Mouse (Mus musculus): ENCODE data around the gene Chac1. TPM values are rescaled to one million over a fixed set of nuclear protein-coding genes. Genes with fewer than 3 reads are reported as not detected.

The Chac1 gene
- total and polyA plus RNA-seq, 3 experiments, result not detected

DNA sequence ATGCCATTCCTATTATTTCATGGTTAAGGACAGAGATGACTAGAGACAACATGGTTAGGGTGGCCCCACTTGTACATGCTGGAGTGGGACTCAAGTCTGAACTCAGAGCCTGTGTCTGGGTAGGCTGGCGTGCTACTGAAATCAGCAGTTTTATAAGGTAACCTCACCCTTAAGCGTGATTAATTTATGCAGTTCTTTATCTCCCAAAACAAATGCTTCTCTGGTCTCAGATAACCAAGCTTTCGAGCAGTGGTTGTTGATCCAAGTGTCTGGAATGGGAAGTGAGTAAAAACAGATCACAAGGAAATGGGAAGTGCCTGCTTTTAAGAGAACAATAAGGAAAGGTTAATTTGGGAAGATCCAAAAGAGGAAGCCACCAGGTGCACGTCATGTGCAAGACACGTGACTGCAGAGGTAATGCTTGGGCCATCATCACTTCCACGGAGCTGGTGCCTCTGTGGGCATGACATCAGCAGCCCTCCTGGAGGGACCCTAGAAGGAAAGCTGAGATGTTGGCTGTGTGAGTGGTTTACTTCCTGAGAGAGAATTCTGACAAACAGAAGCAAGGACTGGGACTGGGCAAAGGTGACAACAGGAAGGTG lies 6.4 kb upstream of the Chac1 start:
- Histone ChIP-seq H3K36me3 (replicated peaks) (no peaks in the 10 kb centered on the region), H3K9me3 (replicated peaks) (peaks cover 6% of the 10 kb centered on the region), H3K4me3 (ENCODE audit: low read depth, low read length) (no peak overlapping the region), H3K27me3 (ENCODE audit: insufficient read depth, low read length) (peaks cover 25% of the 10 kb centered on the region), H3K4me1 (ENCODE audit: insufficient read depth, low read depth, low read length) (peaks cover 12% of the 10 kb centered on the region)
- DNase-seq (ENCODE audit: low spot score), result no peak
- TF ChIP-seq GATA2 (IDR thresholded peaks at IDR 0.05; ENCODE audit: borderline replicate concordance, low read depth, low read length) (no peak), GATA1 (IDR thresholded peaks at IDR 0.05; ENCODE audit: borderline replicate concordance, low read length) (no peak), CTCF (IDR thresholded peaks at IDR 0.05; ENCODE audit: low read depth, low read length) (no peak), POLR2AphosphoS5 (IDR thresholded peaks at IDR 0.05; ENCODE audit: insufficient replicate concordance, low read depth, low read length) (no peak), TAL1 (conservative IDR thresholded peaks at IDR 0.05; ENCODE audit: low read depth, low read length) (no peak)
- ATAC-seq (ENCODE audit: extremely low read depth, insufficient number of reproducible peaks, low FRiP score, poor library complexity, severe bottlenecking), result no peak

GRCm38 (mm10) chr2:119353707-119354106 lies 2.7 kb downstream of the Chac1 start:
- no peak for DNase-seq (ENCODE audit: low spot score)
- ATAC-seq (ENCODE audit: extremely low read depth, insufficient number of reproducible peaks, low FRiP score, poor library complexity, severe bottlenecking), result no peak
- no peaks in the 10 kb centered on the region; the same call in 1 of the 2 replicates for H3K9me3 ChIP-seq (replicated peaks)
- H3K36me3 ChIP-seq (replicated peaks), result no peaks in the 10 kb centered on the region
- peaks cover 8% of the 10 kb centered on the region for H3K4me1 ChIP-seq (ENCODE audit: insufficient read depth, low read depth, low read length)
- H3K27me3 ChIP-seq (ENCODE audit: insufficient read depth, low read length), result peaks cover 48% of the 10 kb centered on the region
- no peak for TF ChIP-seq TAL1 (conservative IDR thresholded peaks at IDR 0.05; ENCODE audit: low read depth, low read length)
- no peak for TF ChIP-seq GATA2 (IDR thresholded peaks at IDR 0.05; ENCODE audit: borderline replicate concordance, low read depth, low read length)
- TF ChIP-seq GATA1 (IDR thresholded peaks at IDR 0.05; ENCODE audit: borderline replicate concordance, low read length), result no peak
- no peak for TF ChIP-seq POLR2AphosphoS5 (IDR thresholded peaks at IDR 0.05; ENCODE audit: insufficient replicate concordance, low read depth, low read length)
- TF ChIP-seq CTCF (IDR thresholded peaks at IDR 0.05; ENCODE audit: low read depth, low read length), result no peak
- no peak overlapping the region for H3K4me3 ChIP-seq (ENCODE audit: low read depth, low read length)

DNA sequence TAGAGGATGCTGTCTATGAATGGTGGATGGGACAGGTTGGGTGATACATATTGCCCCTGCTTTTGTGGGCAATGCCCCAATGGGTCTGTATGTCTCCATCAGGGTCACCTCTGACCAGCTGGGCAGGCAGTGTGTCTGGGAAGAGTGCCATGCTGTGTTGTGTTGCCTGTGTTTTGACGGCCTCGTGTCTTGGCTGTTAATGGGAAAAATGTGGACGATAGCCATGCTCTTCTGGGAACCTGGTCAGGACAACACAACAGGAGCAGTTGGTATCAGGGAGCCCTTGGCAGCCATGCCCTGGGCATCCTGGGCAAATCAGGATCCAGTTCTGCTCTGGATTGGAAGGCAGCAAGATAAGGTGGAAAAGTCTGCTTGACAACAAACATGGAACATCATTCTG lies 4.1 kb downstream of the Chac1 start:
- Histone ChIP-seq H3K9me3 (replicated peaks) (no peaks in the 10 kb centered on the region; the same call in 1 of the 2 replicates), H3K36me3 (replicated peaks) (no peaks in the 10 kb centered on the region), H3K4me1 (ENCODE audit: insufficient read depth, low read depth, low read length) (peaks cover 20% of the 10 kb centered on the region), H3K27me3 (ENCODE audit: insufficient read depth, low read length) (peaks cover 44% of the 10 kb centered on the region), H3K4me3 (ENCODE audit: low read depth, low read length) (no peak overlapping the region; the same call in 1 of the 2 replicates)
- DNase-seq (ENCODE audit: low spot score) (no peak), ATAC-seq (ENCODE audit: extremely low read depth, insufficient number of reproducible peaks, low FRiP score, poor library complexity, severe bottlenecking) (no peak)
- no peak; the same call in 1 of the 2 replicates for TF ChIP-seq TAL1 (conservative IDR thresholded peaks at IDR 0.05; ENCODE audit: low read depth, low read length)
- no peak for TF ChIP-seq POLR2AphosphoS5 (IDR thresholded peaks at IDR 0.05; ENCODE audit: insufficient replicate concordance, low read depth, low read length)
- TF ChIP-seq GATA2 (IDR thresholded peaks at IDR 0.05; ENCODE audit: borderline replicate concordance, low read depth, low read length), result no peak
- TF ChIP-seq CTCF (IDR thresholded peaks at IDR 0.05; ENCODE audit: low read depth, low read length), result no peak
- no peak for TF ChIP-seq GATA1 (IDR thresholded peaks at IDR 0.05; ENCODE audit: borderline replicate concordance, low read length)

GRCm38 (mm10) chr2:119355651-119356050 lies 4.6 kb downstream of the Chac1 start:
- TF ChIP-seq POLR2AphosphoS5 (IDR thresholded peaks at IDR 0.05; ENCODE audit: insufficient replicate concordance, low read depth, low read length) (no peak), CTCF (IDR thresholded peaks at IDR 0.05; ENCODE audit: low read depth, low read length) (no peak), GATA2 (IDR thresholded peaks at IDR 0.05; ENCODE audit: borderline replicate concordance, low read depth, low read length) (no peak), TAL1 (conservative IDR thresholded peaks at IDR 0.05; ENCODE audit: low read depth, low read length) (no peak), GATA1 (IDR thresholded peaks at IDR 0.05; ENCODE audit: borderline replicate concordance, low read length) (no peak)
- H3K36me3 ChIP-seq (replicated peaks), result no peaks in the 10 kb centered on the region
- peaks cover 25% of the 10 kb centered on the region for H3K4me1 ChIP-seq (ENCODE audit: insufficient read depth, low read depth, low read length)
- no peak overlapping the region for H3K4me3 ChIP-seq (ENCODE audit: low read depth, low read length)
- H3K27me3 ChIP-seq (ENCODE audit: insufficient read depth, low read length), result peaks cover 38% of the 10 kb centered on the region
- ATAC-seq (ENCODE audit: extremely low read depth, insufficient number of reproducible peaks, low FRiP score, poor library complexity, severe bottlenecking), result no peak
- no peaks in the 10 kb centered on the region; the same call in 1 of the 2 replicates for H3K9me3 ChIP-seq (replicated peaks)
- no peak for DNase-seq (ENCODE audit: low spot score)

- DNase-seq (ENCODE audit: low spot score), result no peak
- H3K36me3 ChIP-seq (replicated peaks), result no peaks in the 10 kb centered on the region
- peaks cover 32% of the 10 kb centered on the region for H3K27me3 ChIP-seq (ENCODE audit: insufficient read depth, low read length)
- H3K9me3 ChIP-seq (replicated peaks), result no peaks in the 10 kb centered on the region; the same call in none of the 2 replicates
- TF ChIP-seq GATA1 (IDR thresholded peaks at IDR 0.05; ENCODE audit: borderline replicate concordance, low read length), result no peak
- no peak for TF ChIP-seq TAL1 (conservative IDR thresholded peaks at IDR 0.05; ENCODE audit: low read depth, low read length)
- TF ChIP-seq POLR2AphosphoS5 (IDR thresholded peaks at IDR 0.05; ENCODE audit: insufficient replicate concordance, low read depth, low read length), result no peak
- TF ChIP-seq CTCF (IDR thresholded peaks at IDR 0.05; ENCODE audit: low read depth, low read length), result no peak
- TF ChIP-seq GATA2 (IDR thresholded peaks at IDR 0.05; ENCODE audit: borderline replicate concordance, low read depth, low read length), result no peak
- H3K4me3 ChIP-seq (ENCODE audit: low read depth, low read length), result no peak overlapping the region
- H3K4me1 ChIP-seq (ENCODE audit: insufficient read depth, low read depth, low read length), result peaks cover 31% of the 10 kb centered on the region
- no peak for ATAC-seq (ENCODE audit: extremely low read depth, insufficient number of reproducible peaks, low FRiP score, poor library complexity, severe bottlenecking)
Measured at GRCm38 (mm10) chr2:119356310-119356709, 5.3 kb downstream of the Chac1 start.

DNA sequence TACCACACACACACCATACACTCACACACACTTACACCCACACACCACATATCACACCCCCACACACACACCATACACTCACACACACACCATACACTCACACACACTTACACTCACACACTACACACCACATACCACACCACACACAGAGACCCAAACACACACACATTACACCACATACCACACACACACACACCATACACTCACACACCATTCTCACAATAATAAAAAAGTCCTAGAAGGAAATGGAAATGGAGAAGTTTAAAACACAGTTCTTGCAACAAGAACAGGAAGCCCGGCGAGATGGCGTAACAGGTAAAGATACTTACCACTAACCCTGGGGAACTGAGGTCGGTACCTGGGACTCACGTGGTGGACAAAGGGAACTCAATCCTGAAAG lies 5.8 kb downstream of the Chac1 start:
- no peak for ATAC-seq (ENCODE audit: extremely low read depth, insufficient number of reproducible peaks, low FRiP score, poor library complexity, severe bottlenecking)

More for the DNA sequence above, 5.8 kb downstream of the Chac1 start:
- peaks cover 5% of the 10 kb centered on the region for H3K9me3 ChIP-seq (replicated peaks)
- H3K4me1 ChIP-seq (ENCODE audit: insufficient read depth, low read depth, low read length), result peaks cover 32% of the 10 kb centered on the region
- H3K36me3 ChIP-seq (replicated peaks), result peaks cover 4% of the 10 kb centered on the region
- DNase-seq (ENCODE audit: low spot score), result no peak
- peaks cover 27% of the 10 kb centered on the region for H3K27me3 ChIP-seq (ENCODE audit: insufficient read depth, low read length)
- no peak overlapping the region for H3K4me3 ChIP-seq (ENCODE audit: low read depth, low read length)
- no peak for TF ChIP-seq CTCF (IDR thresholded peaks at IDR 0.05; ENCODE audit: low read depth, low read length)
- no peak for TF ChIP-seq TAL1 (conservative IDR thresholded peaks at IDR 0.05; ENCODE audit: low read depth, low read length)
- TF ChIP-seq POLR2AphosphoS5 (IDR thresholded peaks at IDR 0.05; ENCODE audit: insufficient replicate concordance, low read depth, low read length), result no peak
- no peak for TF ChIP-seq GATA1 (IDR thresholded peaks at IDR 0.05; ENCODE audit: borderline replicate concordance, low read length)
- TF ChIP-seq GATA2 (IDR thresholded peaks at IDR 0.05; ENCODE audit: borderline replicate concordance, low read depth, low read length), result no peak
